Mouse (Mus musculus) gastrocnemius, adult 18-20 months (tissue): ENCODE data around the gene Copb2. TPM values are rescaled to one million over a fixed set of nuclear protein-coding genes. Genes with fewer than 3 reads are reported as not detected.

ENCODE experiments used
- DNase-seq: peaks from one replicate; pipeline ENCODE4 v3.0.0; 2021; ENCODE audit warnings: low spot score
- total RNA-seq, 2 experiments: library from RNA; stranded (reverse); gene quantifications; 2 replicates each; pipeline ENCODE4 v1.2.3; 2021

Gene Copb2
- total RNA-seq, 2 experiments from 2014 or later, result 67.9 to 71.7 TPM

DNA sequence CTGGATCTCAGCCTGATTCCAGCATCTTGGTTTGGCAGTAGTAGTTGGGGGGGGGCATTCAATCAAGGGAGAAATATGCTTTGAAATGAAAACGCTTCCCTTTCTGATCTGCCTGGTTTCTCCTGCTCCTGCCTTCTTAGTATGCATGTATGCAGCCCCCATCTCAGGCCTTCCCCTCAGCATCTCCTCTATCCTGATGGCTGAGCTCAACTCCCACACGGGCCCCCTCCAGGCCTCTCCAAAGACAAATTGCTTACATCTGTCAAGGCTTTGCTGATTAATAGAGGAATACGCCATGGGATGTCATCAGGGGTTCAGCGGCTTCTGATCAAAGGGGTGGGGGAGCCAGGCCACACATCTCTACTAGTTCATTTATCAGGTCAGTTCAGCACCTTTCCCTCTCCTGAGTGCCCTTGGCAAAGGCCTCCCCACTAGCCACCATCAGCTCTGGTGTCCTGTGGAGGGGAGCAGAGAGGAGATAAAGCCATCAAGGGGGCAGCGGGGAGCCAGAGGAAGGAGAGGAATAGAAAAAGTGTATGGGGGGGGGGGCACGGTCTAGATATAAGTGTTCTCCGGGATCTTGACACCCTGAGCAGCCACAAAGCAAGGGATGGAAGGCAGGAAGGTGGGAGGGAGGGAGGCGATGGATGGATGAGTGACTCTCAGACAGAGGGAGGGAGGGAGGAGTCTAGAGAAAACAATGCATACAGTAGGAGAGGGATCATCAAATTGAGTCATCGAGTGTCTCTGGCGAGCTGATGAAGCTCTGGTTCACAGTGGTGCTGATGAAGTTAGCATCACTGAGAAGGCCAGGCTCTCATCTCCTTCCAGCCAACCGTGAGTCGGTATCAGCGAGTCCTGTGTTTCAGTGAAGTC, 70.0 kb downstream of the Copb2 start:
- DNase-seq, result no peak

Other genes with a start within 250 kb of the Copb2 start
- gene Rbp1, start 140.8 kb upstream of the Copb2 start, total RNA-seq, result 1 to 10 TPM; 1.4 TPM
- not detected for gene Rbp2, start 77.6 kb upstream of the Copb2 start, total RNA-seq
- 10 to 100 TPM; 22.3 to 24.0 TPM for gene Mrps22, start 37.9 kb downstream of the Copb2 start, total RNA-seq